Mouse (Mus musculus): ENCODE results near the gene Rars2.
"Not testable (repeated sequence)": the region's sequence is repeated elsewhere in the genome, so short reads cannot be mapped to it uniquely, and the experiment has no call there.

Gene Rars2

DNA sequence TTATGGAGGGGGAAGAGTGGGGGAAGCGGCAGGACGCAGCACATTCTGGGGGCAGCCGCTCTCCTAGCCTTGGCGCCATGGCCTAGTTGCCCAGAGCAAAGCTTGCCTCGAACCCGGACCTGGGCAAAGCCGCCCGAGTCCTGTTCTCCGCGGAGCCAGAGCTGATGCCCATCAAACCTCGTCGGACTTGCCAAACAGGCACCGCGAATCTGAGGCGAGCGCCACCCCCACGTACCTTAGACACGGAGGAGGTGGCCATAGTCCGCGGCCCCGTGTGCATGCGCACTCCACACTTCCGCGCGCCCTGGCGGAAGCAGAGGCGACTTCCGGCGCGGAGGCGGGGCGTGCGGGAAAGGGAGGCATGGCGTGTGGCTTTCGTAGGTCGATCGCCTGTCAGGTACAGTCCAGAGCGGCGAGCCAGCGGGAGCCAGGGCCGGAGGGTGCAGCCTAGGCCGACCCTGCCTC, at the start of gene Rars2, which contains the start of gene Orc3:
TSS of gene Rars2 (plus strand) at position 328 of the 465 bp plus-strand sequence.
TSS of gene Orc3 (minus strand) at position 315 of the 465 bp plus-strand sequence.
- no peak for DNase-seq (ENCODE audit: extremely low read depth, low read depth, low spot score)

DNA sequence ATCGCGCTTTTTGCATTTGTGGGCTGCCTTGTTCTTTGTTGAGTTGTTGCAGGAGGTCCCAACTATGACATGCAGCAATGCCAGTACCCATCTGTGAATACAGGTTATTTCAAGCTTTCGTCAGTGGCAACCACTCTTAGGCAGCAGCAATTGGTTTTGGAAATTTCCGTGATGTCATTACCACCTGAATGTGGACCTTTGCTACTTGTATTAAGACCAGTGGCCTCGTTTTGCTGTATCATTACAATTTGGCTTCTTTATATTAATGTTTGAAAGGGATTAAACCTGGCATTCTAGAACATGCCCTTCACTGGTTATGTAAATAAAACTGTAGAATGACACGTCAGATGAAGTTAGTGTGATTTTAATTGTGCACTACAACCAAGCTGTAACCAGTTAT, 48.5 kb upstream of the Rars2 start:
- DNase-seq (ENCODE audit: extremely low read depth, low read depth, low spot score): no peak

DNA sequence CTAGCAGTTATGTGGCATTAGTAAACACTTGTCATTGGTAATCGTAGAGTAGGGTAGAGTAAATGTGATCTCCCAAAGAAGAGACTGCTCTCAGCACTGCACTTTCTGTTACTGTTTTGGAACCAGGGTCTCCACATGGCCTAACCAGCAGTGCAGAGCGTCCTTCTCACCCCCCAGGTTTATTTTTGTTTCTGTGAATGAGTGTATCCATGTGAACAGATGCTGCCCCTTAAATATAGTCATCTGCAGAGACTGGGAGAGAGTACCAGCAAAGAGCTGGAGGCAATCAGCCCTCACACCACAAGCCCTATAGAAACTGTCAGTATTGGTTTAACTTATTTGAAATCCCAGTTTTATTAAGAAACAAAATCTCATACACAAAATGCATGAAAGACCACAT, 41.9 kb upstream of the Rars2 start:
- DNase-seq (ENCODE audit: extremely low read depth, low read depth, low spot score): no peak

DNA sequence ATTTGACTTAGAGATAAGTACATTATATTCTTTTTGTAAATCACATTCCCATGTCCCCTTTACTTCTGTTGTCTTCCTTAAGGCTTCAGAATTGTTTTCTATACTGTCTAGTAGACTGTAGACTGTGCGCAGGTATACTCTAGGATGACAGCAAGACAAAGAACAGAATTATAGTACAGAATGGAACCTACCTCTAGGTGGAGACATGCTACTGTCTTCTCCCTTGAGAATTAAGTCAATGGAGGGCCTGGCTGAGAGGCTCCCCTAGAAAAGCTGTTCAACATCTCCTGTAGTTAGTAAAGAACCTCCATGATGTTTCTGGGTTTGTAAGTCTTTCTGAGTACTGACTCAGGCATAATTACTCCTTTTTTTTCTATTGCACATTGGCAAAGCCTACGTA, 37.7 kb upstream of the Rars2 start:
- DNase-seq (ENCODE audit: extremely low read depth, low read depth, low spot score): no peak

DNA sequence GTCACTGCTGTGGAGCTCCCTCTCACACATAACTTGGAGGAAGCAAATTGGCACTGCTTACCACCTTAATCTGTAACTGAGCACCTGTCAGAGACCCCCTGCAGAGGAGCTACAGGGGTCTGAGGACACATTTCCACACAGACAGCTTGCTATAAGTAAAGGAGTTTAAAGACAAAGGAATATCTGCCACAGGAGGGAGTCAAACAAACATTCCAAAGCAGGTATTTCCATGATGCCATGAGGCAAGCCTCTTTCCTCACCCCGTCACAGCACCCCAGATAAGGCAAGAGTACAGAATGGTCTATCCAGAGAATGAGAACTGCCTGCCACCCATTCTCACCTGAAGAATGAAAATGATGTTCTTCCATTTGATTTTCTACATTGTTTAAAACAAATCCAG, 35.5 kb upstream of the Rars2 start:
- DNase-seq (ENCODE audit: extremely low read depth, low read depth, low spot score): no peak

DNA sequence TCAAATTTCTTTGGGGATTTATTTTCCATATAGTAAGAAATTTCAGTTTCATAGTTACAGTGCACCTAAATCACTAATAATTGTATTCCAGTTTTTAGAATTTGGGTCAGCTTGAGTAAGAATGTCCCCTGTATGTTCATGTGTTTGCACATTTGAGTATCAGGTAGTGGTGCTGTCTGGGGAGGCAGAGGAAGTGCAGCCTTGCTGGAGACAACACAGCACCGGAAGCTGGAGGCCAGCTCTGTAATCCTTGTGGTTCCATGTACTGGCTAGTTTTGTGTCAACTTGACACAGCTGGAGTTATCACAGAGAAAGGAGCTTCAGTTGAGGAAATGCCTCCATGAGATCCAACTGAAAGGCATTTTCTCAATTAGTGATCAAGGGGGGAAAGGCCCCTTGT, 33.3 kb upstream of the Rars2 start:
- DNase-seq (ENCODE audit: extremely low read depth, low read depth, low spot score): not testable (repeated sequence)

DNA sequence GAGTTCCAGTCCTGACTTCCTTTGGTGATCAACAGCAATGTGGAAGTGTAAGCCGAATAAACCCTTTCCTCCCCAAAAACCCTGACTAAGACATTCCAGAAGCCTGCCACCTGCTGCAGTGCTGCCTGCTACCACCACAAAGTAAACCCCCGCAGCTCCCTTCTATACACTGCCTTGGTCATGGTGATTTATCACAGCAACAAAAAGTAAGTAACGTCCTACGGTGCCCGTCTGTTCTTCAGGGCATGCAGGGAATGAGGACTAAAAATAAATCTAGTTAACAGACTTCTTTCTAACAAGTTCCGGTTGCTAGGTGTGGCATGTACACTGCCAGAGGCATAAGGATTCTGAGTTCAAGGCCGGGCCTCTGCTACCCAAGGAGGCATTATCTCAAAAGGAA, 32.8 kb upstream of the Rars2 start:
- no peak for DNase-seq (ENCODE audit: extremely low read depth, low read depth, low spot score)

DNA sequence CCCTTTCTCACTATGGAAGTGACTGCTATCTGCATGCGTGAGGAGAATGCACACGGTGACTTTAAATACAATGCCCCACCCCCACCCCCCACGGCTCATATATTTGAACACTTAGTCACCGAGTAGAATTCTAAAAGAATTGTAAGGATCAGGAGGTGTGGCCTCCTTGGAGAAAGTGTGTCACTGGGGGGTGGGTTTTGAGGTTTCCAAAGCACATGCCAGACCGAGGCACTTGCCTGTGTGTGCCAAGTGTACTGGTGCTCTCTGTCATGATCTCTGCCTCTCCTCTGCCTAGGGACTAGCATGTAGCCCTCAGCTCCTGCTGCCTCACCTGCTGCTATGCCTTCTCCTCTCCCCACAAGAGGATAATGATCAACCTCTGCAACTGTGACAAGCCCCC, 32.3 kb upstream of the Rars2 start:
- no peak for DNase-seq (ENCODE audit: extremely low read depth, low read depth, low spot score)

DNA sequence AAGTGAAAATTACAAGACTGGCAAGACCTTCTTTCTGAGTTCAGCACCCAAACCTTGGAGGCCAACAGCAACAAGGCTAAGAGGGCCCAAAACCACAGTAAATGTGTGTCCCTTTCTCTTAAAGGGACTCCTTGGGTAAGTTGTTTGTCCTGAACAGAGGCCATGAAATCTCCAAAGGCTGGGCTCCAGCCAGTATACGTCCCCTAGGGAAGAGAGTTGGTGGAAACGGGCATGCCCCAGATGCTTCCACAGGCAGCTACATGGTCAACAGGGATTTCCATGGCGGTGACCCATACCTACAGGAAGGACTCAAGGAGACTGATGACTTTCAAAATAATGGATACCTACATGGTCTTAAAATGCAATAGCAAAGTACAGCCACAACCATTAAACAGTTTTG, 31.3 kb upstream of the Rars2 start:
- no peak for DNase-seq (ENCODE audit: extremely low read depth, low read depth, low spot score)

DNA sequence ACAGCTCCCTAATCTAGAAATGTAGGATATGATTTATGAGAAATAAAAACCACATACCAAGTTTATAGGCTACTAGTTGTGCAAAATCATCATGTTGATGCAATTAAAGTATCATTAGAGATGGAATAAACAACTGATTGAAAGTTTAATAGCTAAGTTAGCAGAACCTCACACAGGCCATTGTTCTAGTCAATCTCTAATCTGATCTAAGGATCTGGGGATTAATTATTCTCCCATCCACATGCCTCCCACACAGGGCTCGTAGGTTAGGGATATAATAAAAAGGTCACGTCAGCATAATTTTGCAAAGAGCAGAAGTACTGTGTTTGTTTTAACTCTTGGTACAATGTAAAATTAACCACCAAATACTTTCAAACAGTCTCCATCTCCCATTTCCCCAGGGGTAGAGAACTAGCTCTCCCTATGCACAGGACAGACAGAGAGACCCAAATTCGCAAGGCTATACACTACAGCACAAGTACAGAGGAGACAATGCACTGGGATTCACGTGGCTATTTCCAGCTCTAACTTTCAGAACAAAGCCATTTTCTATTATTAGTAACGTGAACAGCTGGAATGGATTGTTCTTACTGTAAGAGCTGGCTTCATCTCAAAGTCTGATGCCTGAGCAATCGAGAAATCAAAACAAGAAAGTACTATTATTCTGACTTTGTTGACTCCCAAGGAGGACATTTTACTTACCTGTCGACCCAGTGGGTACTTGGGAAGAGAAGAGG, 29.7 kb upstream of the Rars2 start:
- peak; percentile 55 for DNase-seq (ENCODE audit: extremely low read depth, low read depth, low spot score)

DNA sequence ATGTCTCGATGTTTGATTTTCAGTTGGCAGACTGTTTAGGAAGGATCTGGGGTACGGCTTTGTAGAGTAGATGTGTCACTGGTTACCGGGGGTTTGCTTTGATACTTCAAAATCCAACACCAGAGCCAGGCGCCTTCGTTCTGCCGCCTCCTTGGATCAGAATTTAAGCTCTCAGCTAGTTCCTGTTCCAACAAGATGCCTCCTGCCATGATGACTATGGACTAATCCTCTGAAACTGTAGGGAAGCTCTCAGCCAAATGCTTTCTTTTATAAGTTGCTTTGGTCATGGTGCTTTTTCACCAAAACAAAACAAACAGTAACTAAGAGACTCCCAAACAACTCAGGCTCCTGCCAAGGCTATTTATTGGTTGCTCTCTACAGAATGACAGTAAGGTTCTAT, 11.6 kb upstream of the Rars2 start:
- no peak for DNase-seq (ENCODE audit: extremely low read depth, low read depth, low spot score)

DNA sequence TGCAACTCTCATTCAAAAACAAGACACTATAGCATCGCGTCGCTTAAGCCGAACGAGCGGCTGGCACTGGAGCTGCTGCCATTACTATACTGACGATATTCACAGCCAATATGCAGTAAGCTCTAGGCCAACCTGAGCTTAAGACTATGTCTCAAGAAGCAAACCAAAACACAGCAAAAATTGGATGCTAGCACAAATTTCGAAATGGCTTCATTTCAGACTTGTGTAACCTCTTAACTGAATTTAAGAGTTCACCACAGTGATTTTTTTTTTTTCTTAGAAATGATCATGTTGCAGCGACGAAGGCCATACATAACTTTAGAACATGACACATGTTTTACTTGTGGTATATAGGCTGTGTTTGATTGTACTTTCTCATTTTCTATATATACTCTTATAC, 8.1 kb upstream of the Rars2 start:
- DNase-seq (ENCODE audit: extremely low read depth, low read depth, low spot score): peak; percentile 79

DNA sequence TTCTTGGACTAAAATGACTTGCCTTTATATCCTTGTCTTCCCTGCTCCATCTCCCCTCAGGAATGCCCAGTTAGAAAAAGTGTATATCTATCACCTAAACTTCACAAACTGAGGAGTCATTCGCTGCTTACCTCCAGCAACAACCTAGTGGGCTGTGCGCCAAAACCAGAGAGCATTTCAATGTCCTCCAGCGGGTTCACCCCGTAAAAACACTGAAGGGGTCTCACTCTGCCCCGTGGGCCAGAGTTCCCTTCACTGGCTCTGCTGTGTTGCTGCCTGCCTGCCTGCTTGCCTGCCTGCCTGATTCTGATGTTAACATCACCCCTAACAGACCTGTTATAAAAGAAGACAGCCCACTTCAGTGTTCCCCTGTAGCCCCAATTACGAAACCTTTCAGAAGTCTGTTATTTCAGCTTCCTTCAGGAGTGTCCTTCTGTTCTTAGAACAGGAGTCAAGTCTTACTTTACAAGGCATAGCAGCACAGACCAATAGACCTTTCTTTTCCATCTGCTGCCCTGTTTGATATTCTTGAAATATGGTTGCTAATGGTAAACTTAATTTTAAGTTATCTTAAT, 1.1 kb upstream of the Rars2 start:
- DNase-seq (ENCODE audit: extremely low read depth, low read depth, low spot score): no peak

DNA sequence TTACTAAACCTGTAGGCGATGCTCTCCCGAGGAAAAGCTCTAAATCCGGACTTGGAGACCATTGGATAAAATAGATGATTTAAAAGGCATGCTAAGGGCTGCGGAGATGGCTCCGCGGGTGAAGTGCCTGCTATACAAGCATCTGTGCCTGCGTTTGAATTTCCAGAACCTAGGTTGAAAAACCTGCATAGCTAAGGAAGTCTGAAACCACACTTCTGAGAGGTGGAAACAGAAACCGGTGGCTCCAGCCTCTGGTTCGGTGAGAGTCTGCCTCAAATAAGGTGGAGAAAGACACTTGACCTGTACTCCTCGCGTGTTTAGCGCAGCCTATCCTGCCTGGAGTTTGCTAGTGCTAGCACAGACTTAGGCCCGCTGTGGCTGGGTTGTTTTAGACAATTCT, 546 bp downstream of the Rars2 start:
- no peak for DNase-seq (ENCODE audit: extremely low read depth, low read depth, low spot score)

DNA sequence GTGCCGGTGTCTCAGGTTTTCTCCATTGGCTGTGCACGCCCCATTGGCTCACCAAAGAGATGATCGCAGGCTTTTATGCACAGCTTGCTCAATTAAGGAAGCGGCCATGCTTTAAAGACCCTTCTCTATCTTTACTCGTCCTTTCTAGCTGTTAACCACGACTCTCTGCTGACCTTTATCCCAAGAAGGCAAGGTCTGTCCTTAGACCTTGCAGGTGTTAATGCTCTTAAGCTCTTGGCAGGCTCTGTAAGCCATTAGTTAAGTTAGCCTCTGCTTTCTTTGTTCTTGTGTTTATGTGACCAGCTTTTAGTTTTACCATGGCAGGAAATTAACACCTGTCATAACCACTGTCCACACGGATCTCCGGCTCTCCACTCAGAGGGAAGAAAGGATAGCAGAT, 1.4 kb downstream of the Rars2 start:
- no peak for DNase-seq (ENCODE audit: extremely low read depth, low read depth, low spot score)

DNA sequence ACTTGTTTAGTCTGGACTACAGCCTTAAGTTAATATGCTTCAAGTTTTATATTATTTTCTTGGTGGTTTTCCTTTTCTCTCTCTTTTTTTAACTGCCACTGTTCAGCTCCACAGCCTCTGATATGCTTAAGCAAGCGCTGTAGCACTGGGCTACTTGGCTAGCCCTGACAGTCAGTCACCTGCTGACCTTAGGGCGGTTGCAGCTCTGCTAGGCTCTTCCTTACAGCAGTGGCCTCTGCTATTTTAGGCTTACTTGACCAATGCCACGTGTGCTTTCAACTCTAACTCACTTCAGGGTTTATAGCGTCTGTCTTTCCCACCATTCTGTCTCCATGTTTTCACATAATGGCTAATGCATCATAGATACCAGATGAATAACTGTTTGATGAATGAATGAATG, 10.8 kb downstream of the Rars2 start:
- no peak for DNase-seq (ENCODE audit: extremely low read depth, low read depth, low spot score)

DNA sequence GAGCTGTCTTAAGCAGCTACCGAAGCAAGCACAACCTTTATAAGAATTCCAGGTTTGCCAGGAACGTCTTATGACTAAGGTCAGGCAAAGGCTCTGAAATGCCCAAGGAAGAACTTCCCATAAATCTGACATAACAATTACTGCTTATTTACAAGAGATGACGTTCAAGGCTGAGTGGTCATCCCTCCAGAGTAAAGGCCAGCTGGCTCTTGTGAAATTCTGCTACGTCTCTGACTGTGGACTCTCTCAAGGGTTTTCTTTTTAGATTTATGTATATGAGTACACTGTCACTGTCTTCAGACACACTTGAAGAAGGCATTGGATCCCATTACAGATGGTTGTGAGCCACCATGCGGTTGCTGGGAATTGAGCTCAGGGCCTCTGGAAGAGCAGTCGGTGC, 11.6 kb downstream of the Rars2 start:
- DNase-seq (ENCODE audit: extremely low read depth, low read depth, low spot score): no peak

DNA sequence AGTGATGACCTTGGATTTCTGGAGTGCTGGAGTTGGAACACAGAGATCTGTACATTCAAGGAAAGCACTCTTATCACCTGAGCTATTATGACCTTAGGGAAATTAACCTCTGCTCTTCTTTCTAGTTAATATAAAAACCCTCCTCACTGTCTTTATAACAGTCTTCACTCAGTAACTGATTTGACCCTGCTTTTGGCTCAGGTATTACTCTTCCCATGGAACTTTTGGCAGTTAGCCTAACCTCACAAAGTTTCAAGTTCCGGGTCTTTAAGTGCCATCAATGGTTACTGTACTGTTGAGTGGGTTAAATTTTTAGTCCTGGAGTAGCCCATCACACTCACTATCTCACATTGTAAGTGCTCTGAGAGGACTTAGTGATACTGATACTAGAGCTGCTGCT, 15.2 kb downstream of the Rars2 start:
- DNase-seq (ENCODE audit: extremely low read depth, low read depth, low spot score): no peak

DNA sequence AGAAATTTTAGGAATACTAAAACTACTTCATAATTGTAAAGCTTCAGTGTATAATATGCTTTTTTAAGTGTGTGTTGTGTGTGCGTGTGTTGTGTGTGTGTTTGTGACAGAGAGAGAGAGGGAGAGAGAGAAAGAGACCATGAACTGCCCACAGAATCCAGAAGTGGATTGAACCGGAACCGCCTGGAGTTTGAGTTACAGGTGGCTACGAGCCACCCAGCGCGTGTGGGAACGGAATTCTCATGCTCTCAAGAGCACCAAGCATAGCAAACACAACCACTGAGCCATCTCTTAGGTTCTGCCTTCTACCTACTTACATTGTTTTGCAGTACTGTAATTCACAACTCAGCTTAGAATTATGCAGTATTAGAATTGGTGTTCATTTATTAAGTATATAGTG, 19.4 kb downstream of the Rars2 start:
- DNase-seq (ENCODE audit: extremely low read depth, low read depth, low spot score): no peak

DNA sequence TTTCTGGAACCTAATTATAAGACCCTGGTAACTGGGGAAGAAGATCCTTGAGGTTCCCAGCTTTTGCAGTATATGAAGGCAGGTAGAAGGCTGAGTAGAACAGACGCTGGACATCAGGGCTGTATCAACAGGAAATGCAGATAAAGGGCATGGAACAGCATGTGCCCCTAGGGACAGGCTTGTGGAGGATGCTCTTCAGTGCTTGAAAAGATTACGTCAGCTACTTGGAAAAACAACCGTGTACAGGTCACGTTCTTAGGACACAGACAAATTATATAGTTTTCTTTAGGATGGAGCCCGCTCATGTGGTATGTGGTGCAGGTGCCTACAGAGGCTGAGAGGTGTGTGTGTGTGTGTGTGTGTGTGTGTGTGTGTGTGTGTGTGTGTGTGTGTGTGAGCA, 21.3 kb downstream of the Rars2 start:
- no peak for DNase-seq (ENCODE audit: extremely low read depth, low read depth, low spot score)

DNA sequence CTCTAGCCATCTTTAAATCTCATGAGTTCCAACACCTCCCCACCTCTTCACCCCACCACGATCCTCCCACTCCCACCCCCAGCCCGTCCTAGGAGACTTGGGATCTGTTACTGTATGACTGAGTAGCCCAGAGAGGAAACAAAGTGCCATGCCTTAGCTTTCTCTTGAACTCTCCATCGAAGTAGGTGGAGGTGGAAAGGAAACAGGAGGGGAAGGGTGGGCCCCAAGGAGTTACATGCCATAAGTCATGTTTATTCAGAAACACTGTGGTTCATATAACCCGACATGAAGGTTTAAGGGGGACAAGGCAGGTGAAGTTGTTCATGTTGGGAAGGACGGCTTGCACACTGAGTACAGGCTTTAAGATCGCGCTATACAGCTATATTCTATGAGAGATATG, 22.6 kb downstream of the Rars2 start:
- DNase-seq (ENCODE audit: extremely low read depth, low read depth, low spot score): no peak

DNA sequence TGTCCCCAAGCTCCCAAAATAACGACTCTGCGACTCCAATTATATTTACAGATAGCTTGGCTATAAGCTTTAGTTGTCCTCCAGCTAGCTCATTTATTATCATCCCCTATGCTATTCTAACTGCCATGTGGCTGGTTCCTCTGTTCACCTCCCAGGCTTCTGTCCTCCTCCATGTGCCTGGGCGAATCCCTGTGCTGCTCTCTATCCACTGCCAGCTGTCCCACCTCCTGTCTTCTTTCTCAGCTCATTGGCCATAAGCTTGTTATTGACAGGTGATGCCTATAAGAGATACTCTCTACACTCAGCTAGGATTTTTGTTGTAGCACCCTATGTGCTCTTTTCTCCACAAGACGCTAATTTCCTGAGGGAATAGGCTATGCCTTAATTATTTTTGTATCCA, 23.1 kb downstream of the Rars2 start:
- no peak for DNase-seq (ENCODE audit: extremely low read depth, low read depth, low spot score)
